Mouse (Mus musculus): Measurements from ENCODE around the gene Tex13c3. TPM values are rescaled to one million over a fixed set of nuclear protein-coding genes. Genes with fewer than 3 reads are reported as not detected.
"Not testable (repeated sequence)": the region's sequence is repeated elsewhere in the genome, so short reads cannot be mapped to it uniquely, and the experiment has no call there.

The Tex13c3 gene
- polyA plus RNA-seq (2012; rRNA removed): not detected in 2 replicates

DNA sequence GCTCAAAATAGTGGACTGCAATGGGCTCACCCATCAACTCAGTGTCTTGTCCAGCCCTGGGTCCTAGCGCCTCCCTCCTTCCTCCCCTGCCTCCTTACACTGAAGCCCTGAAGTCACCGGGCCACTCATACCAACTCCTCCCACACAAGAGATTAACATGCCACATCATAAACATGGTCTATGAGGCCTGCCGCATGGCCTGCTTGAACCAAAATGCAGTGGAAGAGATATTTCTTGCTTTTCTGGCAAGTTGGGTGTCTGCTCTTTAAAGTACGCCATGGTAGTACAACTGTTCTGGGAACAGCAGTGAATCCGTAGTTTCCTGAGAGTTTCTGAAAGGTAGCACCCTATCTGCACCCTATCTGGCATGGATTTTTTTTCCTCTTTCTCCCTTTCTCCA is at the start of gene Tex13c3:
Gene Tex13c3, minus strand, starts transcription at position 101 of the 400 bp plus-strand sequence.
- not testable (repeated sequence) for H3K4me1 ChIP-seq (ENCODE audit: control insufficient read depth, insufficient read depth, low read length); H3K4me3 ChIP-seq (ENCODE audit: insufficient read depth, low read length); H3K27ac ChIP-seq (ENCODE audit: insufficient read depth, low read length)

DNA sequence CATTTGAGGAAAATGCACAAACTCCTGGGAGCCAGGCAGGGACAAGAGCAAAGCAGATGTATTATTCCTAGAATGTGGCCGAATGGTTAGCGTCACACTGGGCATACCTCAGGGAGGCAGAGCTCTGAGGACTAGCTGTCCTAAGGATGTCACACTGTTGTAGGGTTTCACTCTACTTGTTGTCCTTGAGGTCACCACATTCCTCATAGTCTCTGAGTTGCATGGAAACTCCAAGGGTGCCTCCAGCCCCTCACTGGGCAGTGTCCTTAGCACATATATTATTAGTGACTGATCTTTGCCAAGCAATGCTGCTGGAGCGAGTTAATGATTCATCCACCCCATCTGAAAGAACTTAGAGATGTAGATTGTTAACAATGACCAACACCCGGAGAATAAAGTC is 8.6 kb upstream of the Tex13c3 start:
- TF ChIP-seq POLR2A (IDR thresholded peaks at IDR 0.05; ENCODE audit: extremely low read depth, insufficient read depth, low read length): no peak
- no peak for TF ChIP-seq CTCF (IDR thresholded peaks at IDR 0.05; ENCODE audit: extremely low read depth, insufficient read depth, low read length)
- Histone ChIP-seq H3K4me1 (ENCODE audit: control insufficient read depth, insufficient read depth, low read length) (no peaks in the 10 kb centered on the region), H3K27ac (ENCODE audit: insufficient read depth, low read length) (no peak overlapping the region), H3K4me3 (ENCODE audit: insufficient read depth, low read length) (no peak overlapping the region)
